Mouse (Mus musculus) spleen, postnatal 14 days (tissue): ENCODE measurements around the gene Arhgef16.

Source experiments
- DNase-seq, 2 experiments: peaks; one replicate each; pipeline ENCODE4 v3.0.0; 2021 to 2022; ENCODE audit warnings: low spot score in 2 of 2

The Arhgef16 gene

DNA sequence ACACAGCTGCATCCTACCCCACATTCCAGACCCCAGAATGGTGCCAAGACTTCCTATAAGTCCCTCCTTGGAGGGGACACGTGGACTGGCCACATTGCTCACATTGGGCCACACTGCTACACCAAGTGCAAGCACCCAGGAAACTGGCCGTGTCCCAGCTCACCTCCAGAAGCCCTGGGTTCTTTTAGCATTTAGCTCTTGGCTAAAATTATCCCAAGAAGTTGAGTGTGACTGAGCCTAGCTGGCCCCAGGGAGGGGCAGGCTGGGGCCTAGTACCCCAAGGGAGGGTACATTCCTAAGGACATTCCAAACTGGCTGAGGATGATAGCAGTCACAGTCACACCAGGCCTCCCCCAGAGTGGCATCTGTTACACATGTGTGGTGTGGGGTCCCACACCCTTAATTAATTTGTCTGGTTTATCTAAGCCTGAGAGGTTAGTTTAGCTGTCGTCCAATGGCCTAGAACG lies 7.7 kb downstream of the Arhgef16 start:
- DNase-seq = no peak

- DNase-seq = no peak
These were observed 17.8 kb downstream of the Arhgef16 start for GRCm38 (mm10) chr4:154283671-154284070.

DNA sequence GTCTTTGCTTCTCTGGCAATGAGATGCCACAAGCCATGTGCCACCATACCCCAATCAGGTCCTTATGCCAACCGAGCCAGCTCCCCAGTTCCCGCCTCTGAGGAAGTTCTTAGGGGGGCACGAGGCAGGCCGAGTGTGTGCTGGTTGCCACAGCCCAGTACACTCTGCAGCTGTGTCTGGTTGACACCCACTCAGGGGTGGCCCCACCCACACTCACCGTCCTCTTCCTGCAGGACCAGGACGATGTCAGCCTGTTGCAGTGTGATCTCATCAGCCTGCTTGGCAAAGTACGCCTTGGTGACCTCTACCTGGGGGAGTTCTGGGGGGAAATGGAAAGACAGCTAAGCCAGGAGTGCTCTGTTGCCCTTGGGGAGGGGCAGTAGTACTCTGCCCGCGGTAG lies 22.0 kb downstream of the Arhgef16 start:
- DNase-seq = no peak

GRCm38 (mm10) chr4:154273000-154273399 lies 28.5 kb downstream of the Arhgef16 start:
- peak in 1 of 2 experiments; percentile 19 for DNase-seq

- DNase-seq = no peak
These were observed 32.0 kb downstream of the Arhgef16 start for GRCm38 (mm10) chr4:154269520-154269919.

DNA sequence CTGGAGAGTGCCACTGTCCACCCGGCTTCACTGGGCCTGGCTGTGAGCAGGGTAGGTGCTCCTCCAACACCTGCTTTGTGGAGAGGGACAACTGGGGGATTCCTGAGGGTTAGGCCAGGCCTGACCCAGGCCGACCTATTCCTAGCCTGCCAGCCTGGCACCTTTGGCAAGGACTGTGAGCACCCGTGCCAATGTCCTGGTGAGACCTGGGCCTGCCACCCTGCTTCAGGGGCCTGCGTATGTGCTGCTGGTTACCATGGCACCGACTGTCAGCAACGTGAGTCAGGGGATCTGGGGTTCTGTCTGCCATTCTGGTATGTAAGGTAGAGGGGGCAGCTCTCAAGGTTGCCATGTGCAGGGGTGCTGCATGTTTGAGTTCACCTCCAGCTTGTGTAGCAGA lies 34.0 kb downstream of the Arhgef16 start:
- DNase-seq = no peak

DNA sequence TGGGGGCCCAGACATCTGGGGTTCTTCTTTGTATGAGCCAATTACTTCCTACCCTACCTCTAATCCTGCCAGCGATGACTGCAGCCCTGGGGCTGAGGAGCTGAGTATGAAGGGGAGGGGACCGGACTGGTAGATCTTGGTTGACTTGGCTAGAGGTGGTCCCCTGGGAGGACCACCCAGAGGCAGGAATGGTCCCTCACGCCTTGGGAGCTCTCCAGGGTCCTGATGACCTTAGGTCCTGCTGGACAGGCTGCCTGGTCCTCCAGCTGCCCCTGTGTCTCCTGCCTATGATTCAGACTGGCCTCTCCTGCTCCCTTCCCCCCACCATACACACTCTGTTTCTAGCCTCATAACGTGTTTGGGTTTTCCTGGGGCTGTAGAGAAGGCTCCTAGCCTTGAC lies 39.4 kb downstream of the Arhgef16 start:
- no peak for DNase-seq

DNA sequence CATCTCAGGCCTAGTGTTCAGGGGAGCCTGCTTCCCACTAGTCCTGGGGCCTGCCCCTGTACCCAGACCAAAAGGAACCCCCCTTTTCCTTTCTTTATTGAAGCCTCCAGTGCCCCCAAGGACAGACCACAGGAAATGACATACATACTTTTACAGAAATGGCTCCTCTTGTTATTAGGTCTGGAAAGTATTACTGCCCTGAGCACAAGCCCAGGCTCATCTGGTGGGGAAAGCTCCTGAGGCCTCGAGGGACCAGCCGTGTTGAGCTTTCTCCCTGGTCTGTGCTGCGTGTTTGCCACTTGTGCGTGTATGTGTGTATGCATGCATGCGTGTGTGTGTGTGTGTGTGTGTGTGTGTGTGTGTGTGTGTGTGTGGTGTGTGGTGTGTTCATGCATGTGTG lies 40.7 kb downstream of the Arhgef16 start:
- no peak for DNase-seq

DNA sequence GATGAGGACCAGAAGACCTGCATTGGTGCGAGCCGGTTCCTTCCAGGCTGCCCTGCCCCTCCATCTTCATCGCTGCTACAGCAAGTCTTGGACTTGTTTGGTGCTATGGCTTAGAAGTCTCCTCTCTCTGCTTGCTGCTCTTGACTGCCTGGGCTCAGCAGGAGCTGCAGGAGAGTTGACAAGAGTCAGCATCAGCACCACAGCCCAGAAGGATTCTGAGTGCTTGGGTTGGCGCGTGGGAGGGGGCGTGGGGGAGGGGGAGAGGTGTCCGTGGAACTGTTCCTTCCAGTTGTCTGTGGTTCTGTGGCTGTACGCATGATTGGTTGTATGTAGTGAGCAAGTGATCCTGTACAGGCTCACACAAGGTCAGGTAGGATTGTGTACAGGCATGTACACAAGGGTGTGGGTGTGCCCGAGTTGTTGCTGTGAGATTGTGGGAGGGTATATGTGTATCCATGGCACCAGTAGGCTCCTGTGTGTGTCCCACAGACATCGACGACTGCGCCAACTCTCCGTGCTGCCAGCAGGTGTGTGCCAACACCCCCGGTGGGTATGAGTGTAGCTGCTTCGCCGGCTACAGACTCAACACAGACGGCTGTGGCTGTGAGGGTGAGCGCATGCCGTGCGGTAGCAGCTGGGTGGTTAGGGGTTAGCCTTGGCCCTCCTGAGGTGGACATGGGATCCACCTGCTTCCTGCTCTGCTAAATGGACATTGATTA lies 48.8 kb downstream of the Arhgef16 start:
- no peak for DNase-seq

GRCm38 (mm10) chr4:154249316-154249715 lies 52.2 kb downstream of the Arhgef16 start:
- no peak for DNase-seq

DNA sequence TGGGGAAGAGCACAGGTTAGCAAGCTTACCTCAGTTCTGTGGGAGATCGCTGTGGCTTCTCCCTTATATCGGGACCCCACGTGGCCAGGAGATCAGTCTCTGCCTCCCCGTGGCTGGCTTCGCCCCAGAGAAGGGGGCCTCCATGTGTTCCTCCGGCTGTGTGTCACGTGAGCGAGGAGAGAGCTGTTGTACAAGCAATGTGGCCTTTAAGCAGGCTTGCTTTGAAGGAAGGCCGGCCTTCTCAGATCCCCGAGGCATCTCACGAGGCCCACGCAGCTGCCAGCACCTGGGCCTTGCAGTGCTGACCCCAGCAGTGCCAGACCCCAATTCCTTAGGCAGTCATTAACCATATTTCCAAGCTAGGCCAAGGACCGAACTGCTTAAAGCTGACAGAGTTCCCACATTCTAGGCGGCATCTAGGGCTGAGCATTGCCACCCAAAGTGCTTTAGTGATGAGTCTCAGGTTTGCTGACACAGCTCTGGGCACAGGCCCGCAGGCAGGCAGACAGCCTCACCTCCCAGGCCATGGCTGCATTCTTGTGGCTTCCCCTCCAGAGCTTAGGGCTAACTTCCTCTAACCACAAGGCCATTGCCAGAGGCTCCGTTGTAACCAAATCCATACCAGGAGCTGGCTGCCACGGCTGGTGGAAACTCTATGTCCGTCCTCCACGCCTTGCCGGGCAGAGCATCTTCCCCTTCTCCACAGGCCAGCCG lies 53.2 kb downstream of the Arhgef16 start:
- DNase-seq = no peak

DNA sequence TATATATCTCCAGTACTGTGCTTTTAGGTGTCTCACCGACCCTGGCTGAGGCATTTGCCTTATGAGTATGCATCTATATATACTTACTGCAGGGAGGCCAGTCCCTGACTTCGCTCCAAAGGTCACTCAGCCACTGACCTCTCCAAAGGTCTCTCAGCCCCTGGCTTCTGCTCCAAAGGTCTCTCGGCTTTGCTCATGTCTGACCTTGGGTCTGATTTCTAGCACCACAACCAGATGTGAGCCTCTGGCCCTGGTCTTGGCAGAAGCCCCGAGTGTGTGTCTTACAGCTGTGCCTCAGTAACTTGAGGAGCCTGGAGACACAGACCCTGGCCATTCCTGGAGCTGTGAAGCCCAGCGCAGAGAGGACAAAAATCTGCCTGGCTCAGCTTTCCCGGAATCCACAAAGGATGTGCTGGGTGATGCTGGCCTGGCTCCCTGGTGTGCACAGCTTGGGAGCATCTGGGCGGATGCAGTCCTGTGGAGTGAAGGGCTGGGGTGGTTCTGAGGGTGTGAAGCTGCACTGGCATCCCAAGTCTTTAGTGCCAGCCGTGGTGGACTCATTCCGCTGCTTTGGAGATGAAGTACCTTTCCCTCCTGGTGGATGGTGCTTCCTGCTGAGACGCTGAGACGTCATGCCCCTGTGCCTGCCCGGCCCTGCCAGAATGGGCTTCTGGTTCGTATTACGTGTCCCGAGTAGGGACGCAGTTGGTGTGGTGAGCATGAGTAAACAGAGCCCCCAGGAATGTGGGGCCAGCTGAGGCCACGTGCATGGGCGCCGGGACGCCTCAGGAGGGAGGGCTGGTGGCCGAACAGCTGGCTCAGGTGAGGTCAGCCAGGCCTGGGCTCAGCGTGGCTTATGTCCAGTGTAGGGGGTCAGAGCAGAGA lies 54.0 kb downstream of the Arhgef16 start:
- DNase-seq = no peak

- peak; percentile 24 to 62 for DNase-seq
These were observed 55.1 kb downstream of the Arhgef16 start for GRCm38 (mm10) chr4:154246115-154247040.

- DNase-seq = no peak
These were observed 56.1 kb downstream of the Arhgef16 start for GRCm38 (mm10) chr4:154245342-154245741.

DNA sequence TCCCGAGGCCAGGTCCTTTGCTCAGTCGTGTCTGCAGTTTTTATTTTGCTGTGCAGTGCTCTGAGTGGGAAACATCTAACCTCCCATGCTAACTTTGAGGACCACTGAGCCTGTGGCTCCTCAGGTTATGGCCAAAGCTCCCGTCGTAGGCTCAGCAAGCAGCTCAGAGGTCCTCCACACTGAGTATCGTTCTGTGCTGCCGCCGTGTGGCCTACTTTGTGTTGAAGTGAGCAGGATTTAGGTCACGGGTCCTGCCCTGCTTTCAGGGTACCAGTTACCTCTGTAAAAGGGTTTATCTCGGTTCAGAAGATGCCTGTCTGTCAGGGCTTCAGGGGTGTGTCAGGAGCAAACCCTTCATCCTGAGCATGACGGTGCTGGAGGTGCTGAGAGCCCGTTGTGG lies 60.9 kb downstream of the Arhgef16 start:
- no peak for DNase-seq

DNA sequence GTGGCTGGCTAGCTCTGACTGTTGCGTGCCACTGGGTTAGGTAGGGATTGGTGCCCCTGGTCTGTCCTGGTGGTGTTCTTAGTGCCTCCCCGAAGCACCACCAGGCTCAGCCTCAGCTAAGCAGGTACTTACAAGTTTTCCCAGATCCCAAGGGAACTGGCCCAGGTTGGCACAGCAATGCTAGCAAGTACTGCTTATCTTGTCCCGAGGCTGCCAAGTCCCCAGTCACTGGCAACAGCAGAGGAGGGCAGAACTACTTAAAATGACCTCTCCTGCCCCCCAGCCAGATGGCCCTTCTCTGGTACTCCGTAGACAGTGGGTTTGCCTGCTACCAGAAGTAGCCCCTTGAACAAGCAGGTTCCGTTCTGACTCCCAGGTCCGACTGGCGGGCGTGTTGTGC lies 62.3 kb downstream of the Arhgef16 start:
- DNase-seq = no peak

- no peak for DNase-seq
These were observed 64.2 kb downstream of the Arhgef16 start for GRCm38 (mm10) chr4:154237306-154237705.

DNA sequence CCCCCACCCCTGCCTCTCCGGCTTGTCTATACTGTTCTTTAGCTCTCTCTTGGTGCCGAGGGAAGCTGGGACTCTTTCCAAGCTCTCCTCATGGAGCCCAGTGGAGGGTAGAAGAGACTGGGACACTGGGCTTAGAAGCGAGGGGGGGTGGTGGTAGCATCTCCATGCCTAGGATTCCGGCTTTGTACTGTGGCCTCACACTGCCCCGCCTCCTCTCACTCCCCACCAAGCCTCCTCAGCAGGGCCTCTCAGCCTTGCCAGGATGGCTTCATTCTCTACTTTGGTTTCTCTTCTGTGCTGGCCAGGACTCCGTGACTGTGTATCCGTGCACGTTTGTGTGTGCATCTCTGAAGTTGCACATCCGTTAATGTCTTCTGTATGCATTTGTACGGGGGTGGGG lies 64.6 kb downstream of the Arhgef16 start:
- DNase-seq = no peak

DNA sequence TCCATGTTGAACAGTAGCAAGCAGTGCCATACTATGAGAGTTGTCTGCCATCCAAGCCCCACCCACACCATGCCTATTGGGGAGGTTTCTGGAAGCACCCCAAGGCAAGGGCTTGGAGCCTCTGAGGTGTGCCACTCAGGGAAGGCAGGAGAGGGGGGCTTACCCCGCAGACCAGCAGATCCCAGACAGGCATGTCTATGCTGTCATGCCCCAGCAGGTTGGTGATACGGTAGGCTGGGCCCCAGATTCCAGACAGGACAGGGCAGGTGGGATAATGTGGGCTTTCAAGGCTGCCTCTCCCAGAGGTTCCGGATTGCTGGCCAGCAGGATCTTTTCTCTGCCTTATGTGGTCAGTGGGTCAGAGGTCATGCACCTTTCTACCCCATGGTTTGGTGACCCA lies 65.5 kb downstream of the Arhgef16 start:
- no peak for DNase-seq

GRCm38 (mm10) chr4:154232295-154232694 lies 69.2 kb downstream of the Arhgef16 start:
- no peak for DNase-seq

DNA sequence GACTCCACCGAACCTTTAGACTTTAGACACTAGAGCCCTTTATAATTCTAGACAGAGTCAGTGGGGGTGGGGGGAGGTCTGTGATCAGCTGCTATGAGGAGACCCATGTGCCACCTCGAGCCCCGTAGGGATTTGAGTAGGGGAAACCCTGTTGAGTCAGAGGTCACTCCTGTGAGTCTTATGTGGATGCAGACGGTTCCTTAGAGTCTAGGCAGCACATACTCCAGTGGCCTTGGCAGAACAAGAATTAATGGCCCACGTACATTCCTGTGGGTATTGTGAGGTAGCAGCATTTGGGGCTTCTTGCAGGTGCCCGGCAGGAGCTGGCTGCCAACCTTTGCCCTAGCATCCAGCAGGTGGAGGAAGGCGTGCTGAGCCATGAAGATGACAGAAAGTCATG lies 70.1 kb downstream of the Arhgef16 start:
- no peak for DNase-seq
